Mouse (Mus musculus): ENCODE measurements around the gene Kank1.

Kank1 gene

DNA sequence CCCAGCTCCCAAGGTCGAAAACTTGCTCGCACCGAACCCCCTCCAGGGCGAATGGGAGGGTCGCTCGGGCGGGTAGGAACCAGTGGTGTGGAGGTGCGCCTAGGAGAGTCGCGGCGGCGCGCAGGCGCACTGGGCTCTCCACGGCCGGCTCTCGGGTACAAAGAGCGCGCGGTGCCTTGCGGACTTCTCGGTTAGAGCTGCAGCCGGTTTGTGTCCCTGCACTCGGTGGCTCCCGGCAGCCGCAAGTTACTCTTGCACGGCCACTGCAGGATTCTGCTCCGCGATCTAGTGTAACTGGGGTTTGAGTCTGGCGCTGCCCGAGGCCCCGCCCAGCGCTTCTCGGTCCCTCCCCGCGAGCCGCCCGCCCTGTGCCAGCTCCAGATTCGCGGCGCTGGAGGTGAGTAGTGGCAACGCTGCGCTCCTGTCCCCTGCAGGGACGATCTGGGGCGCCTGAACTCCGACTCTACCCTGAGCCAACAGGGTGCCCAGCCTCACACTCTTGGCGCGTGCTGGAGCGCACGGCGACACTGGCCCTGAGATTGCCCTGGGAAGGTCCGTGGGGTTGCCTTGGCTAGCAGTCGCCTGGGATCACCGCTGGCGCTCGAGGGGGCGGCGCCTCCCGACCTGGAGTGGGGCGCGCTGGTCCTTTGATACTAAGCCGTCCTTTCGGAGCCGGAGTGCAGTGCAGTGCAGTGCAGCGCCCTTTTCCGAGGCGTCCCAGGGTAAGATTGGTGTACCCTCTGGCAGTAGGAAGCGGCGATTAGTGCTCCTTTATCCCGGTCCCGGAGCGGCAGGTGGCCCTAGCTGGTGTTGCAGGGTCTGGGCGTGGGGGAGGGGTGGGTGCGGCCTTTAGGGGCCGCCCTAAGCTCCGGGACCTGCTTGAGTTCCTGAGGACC is at the start of gene Kank1:
Kank1 (plus strand) TSS at position 380 of the 896 bp plus-strand sequence.
- DNase-seq = peak; percentile 56

DNA sequence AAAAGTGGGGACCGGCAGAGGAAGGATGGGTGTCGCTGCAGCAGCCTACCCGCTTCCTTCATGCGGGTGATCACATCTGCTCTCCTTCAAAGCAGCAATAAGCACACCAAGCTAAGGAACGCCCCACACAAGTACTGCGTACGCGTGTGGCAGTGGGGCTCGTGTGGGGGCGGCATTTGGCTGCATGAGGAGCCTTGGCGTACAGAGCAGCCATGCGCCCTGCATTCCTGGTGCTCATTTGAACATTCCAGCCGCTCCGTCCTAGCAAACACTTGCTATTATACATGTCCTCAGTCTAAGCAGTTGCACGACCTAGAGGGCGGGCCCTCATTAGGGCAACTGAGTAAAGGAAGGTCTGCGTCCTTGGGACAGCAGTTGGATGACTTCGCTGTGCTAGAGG is 49.1 kb upstream of the Kank1 start:
- no peak for DNase-seq

- DNase-seq = no peak
Observed at GRCm38 (mm10) chr19:25193751-25194150, 43.0 kb upstream of the Kank1 start.

- DNase-seq = no peak
Observed at GRCm38 (mm10) chr19:25200081-25200860, 36.5 kb upstream of the Kank1 start.

DNA sequence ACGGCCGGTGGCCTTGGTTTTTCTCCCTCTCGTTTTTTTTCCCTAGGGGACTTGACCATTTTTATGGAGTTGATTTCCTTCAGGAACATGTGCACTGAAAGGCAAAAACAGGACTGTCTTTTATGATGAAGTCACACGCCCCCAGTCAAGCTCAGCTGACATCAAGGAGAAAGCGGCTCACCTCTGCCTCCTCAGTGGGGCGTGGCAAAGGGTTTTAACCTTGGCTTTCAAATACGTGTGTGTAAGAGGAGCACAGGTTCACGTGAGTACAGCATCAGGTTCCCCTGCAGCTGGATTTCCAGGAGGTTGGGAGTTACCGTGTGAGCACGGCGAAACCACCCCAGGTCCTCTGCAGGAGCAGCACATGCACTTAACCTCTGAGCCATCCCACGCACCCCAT is 33.7 kb upstream of the Kank1 start:
- no peak for DNase-seq

- no peak for DNase-seq
Observed at GRCm38 (mm10) chr19:25206969-25207368, 29.8 kb upstream of the Kank1 start.

GRCm38 (mm10) chr19:25207731-25208361 is 28.9 kb upstream of the Kank1 start:
- DNase-seq = no peak

DNA sequence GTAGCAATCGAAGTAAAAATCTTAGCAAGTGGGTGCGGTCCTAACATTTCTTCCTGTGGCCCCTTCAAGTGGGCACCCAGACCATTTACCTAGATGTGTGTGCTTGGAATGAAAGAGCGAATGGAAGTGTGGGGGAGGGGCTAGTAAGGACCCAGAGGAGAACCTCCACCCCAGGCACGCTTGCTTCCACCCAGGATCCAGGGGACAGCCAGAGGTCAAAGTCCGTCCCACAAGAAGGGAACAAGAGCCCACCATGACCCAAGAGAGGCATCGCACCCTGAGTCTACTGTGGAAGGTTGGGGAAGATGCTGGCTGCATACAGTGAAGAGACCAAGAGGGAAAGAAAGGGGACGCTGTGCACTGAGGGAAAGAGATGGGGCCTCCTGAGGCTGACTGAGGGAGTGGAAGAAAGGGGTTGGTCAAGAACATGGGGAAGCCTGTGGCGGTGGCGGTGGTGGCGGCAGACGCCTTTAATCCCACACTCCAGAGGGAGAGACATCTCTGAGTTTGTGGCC is 28.1 kb upstream of the Kank1 start:
- DNase-seq = no peak

DNA sequence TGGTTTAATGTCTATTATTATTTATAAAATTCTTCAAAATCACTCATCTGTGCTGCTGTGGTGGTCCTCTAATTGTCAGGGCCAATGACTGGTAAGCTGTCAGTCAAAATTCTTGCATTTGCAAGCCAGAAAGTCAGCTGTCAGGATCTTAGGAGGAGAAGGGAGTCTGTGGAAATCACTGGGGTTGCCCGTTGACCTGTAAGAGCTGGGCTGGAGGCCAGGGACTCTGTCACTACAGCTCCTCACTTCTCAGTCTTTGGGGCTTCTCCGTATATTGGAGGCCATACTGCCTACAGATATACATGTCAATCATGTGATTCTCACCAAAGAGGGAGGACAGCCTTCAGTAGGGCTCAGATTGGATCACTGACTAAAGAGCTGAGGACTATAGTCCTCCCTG is 16.2 kb upstream of the Kank1 start:
- DNase-seq = no peak

- DNase-seq = no peak
Observed at GRCm38 (mm10) chr19:25221964-25222640, 14.7 kb upstream of the Kank1 start.

DNA sequence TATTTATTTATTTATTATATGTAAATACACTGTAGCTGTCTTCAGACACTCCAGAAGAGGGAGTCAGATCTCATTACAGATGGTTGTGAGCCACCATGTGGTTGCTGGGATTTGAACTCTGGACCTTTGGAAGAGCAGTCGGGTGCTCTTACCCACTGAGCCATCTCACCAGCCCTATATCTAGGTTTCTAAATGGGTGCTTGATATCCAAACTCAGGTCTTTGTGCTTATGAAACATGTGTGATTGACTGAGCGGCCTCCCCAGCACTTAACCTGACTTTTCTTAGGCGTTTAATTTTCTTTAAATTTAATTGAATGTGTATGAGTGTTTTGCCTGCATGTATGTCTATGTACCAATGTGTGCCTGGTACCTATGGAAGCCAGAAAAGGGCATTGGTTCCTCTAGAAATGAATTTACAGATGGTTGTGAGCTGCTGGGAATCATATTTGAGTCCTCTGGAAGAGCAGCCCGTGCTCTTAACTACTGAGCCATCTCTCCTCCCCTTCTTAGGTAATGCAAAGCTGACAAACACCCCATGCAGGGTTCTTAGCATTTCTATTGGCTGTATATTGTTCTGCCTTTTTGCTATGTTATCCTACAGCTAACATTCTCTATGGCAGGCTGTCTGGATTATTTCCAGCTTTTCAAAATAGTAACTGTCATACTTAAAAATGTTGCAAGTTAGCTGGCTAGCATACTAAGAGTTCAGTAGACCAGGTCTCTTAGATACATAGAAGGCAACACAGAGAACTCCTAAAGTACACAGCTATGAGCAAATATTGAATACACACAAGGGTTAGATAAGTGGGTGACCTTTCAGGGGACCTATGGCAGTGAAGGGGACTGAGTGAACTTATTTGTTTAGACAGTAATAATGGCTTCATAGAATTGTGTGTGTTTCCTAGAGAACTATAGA is 6.5 kb upstream of the Kank1 start:
- DNase-seq = no peak

- DNase-seq = no peak
Observed at GRCm38 (mm10) chr19:25230975-25231334, 5.8 kb upstream of the Kank1 start.

- DNase-seq = no peak
Observed at GRCm38 (mm10) chr19:25232032-25232431, 4.7 kb upstream of the Kank1 start.

- no peak for DNase-seq
Observed at GRCm38 (mm10) chr19:25237492-25238040, 791 bp downstream of the Kank1 start.

DNA sequence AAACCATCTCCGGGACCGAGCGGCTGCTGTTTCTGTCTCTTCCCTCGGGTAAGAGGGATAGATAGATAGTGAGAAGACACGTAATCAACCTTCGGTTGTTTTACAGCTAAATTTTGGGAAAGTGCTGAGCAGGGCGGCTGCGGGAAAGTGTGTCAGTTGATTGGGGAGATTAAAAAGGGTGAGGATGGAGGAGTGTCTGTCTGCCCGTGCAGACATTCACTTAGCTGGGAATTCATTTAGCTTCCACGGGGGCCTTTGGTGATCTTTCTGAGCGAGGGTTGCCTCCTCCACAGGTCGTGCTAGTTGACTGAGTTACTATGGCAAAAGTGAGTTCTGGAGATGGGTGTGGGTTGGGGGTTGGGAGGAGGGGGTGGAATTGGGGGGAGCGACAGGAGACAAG is 1.3 kb downstream of the Kank1 start:
- DNase-seq = no peak

DNA sequence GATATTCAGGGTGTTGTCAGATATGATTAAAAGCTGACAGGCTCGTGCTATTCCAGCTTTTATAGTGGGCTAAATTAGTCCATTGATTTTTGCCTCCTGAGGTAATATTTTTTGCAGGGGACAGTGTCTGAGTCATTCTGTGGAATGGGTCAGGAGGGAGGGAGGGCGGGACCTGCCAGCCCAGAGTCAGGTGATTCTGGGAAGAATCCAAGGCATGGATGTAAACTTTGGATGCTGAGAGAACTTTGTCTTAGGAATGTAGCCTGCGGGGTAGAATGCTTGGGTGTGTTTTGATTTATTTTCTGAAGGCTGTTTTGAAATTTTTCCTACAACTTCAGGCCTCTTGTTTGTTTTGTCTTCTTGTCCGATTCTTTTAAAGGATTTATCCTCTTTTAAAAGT is 6.8 kb downstream of the Kank1 start:
- no peak for DNase-seq

- no peak for DNase-seq
Observed at GRCm38 (mm10) chr19:25246062-25246461, 9.3 kb downstream of the Kank1 start.

DNA sequence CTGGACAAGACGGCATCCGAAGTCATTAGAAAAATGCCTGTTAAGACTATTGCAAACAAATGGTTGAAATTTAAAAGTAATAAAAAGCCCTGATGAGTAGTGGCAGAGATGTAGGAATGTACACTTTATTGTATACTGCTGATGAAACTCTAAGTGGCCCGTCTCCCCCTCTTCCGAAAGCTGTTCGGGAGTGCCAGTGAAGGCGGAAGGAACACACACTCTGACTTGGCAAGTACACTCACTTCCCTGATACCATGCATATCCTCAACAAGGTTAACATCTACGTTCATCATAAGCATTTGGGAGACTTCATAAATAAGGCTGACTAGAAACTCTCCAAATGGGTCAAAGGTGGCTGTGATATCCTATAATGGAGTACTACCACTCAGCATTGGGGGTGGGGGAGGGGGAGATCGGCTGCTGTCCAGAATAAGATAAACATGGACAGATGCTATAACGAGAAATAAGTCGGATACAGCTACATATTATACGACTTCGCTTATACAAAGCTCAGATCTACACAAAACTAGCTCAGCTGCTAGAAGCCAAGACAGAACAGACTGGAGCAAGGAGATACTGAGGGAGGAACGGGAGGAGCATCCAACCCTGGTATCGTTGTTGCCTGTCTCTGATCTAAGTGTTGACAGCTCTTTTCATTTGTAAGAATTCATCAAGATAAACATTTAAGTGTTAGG is 11.2 kb downstream of the Kank1 start:
- no peak for DNase-seq

DNA sequence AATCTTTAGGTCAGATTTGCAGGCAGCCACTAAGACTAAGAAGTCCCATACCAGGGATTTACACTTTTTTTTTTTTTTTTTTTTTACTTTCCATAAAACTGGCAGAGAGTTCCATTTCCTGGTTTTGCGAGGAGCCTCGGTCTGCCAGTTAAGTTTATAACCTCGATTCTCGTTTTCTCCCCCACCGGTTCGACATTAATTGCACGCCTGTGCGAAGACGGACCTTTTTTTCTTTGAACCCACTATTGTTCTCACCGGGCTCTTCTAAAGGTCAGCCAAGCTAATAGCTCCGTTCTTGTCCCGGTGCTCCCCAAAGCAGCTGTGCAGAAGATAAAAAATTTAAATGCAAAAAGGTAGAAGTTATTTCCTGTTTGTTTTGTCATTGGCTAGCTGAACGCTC is 12.5 kb downstream of the Kank1 start:
- no peak for DNase-seq

GRCm38 (mm10) chr19:25251610-25252140 is 14.9 kb downstream of the Kank1 start:
- DNase-seq = no peak

Data from thymus, postnatal 14 days (tissue).